Mouse (Mus musculus): ENCODE measurements around the gene Sec11a. TPM values are rescaled to one million over a fixed set of nuclear protein-coding genes. Genes with fewer than 3 reads are reported as not detected.
A peak's percentile ranks its signal among the peaks of the same experiment; 100 is the strongest.
"Not testable (repeated sequence)": the region's sequence is repeated elsewhere in the genome, so short reads cannot be mapped to it uniquely, and the experiment has no call there.

Gene Sec11a
- polyA plus RNA-seq, 1 experiment from 2014 or later: 152 TPM

- Histone ChIP-seq H3K27ac (ENCODE audit: poor library complexity, severe bottlenecking) (no peak overlapping the region), H3K9ac (no peak overlapping the region), H3K4me2 (no peak overlapping the region), H3K27me3 (replicated peaks) (no peaks in the 10 kb centered on the region), H3K4me3 (no peak overlapping the region), H3K4me1 (replicated peaks) (peaks cover 35% of the 10 kb centered on the region), H3K9me3 (replicated peaks) (no peaks in the 10 kb centered on the region), H3K36me3 (peaks cover 2% of the 10 kb centered on the region; the same call in 1 of the 2 replicates)
- ATAC-seq (ENCODE audit: insufficient number of reproducible peaks, low FRiP score): no peak
- WGBS: 47% methylated on average over 4 of the region's 4 CpGs
Observed at GRCm38 (mm10) chr7:80987805-80988625, 40.4 kb upstream of the Sec11a start.

- Histone ChIP-seq H3K27ac (ENCODE audit: poor library complexity, severe bottlenecking) (0 out of 2 replicates have a peak overlapping the region, but pooled peaks have one; percentile 40), H3K36me3 (peaks cover 2% of the 10 kb centered on the region; the same call in 1 of the 2 replicates), H3K4me3 (no peak overlapping the region), H3K9me3 (replicated peaks) (no peaks in the 10 kb centered on the region), H3K9ac (no peak overlapping the region), H3K4me1 (replicated peaks) (peaks cover 28% of the 10 kb centered on the region), H3K27me3 (replicated peaks) (no peaks in the 10 kb centered on the region), H3K4me2 (peak overlapping the region; percentile 38)
- WGBS: 10% methylated on average over 6 of the region's 6 CpGs
- ATAC-seq (ENCODE audit: insufficient number of reproducible peaks, low FRiP score): peak; percentile 53
Observed at GRCm38 (mm10) chr7:80986458-80987187, 39.0 kb upstream of the Sec11a start.

- no peaks in the 10 kb centered on the region for H3K4me1 ChIP-seq (replicated peaks)
- no peak overlapping the region for H3K4me2 ChIP-seq
- H3K9ac ChIP-seq: no peak overlapping the region
- no peak overlapping the region for H3K27ac ChIP-seq (ENCODE audit: poor library complexity, severe bottlenecking)
- ATAC-seq (ENCODE audit: insufficient number of reproducible peaks, low FRiP score): no peak
- no peaks in the 10 kb centered on the region for H3K36me3 ChIP-seq
- no peaks in the 10 kb centered on the region for H3K27me3 ChIP-seq (replicated peaks)
- WGBS: 82% methylated on average over 11 of the region's 11 CpGs
- H3K9me3 ChIP-seq (replicated peaks): no peaks in the 10 kb centered on the region
- no peak overlapping the region for H3K4me3 ChIP-seq
Observed at GRCm38 (mm10) chr7:80980566-80980965, 33.0 kb upstream of the Sec11a start.

- 48% methylated on average over 3 of the region's 3 CpGs for WGBS
- H3K27ac ChIP-seq (ENCODE audit: poor library complexity, severe bottlenecking); ATAC-seq (ENCODE audit: insufficient number of reproducible peaks, low FRiP score): not testable (repeated sequence)
Observed at GRCm38 (mm10) chr7:80973638-80974015, 26.0 kb upstream of the Sec11a start.

GRCm38 (mm10) chr7:80972920-80973637, 25.5 kb upstream of the Sec11a start:
- ATAC-seq (ENCODE audit: insufficient number of reproducible peaks, low FRiP score); H3K4me1 ChIP-seq (replicated peaks); H3K36me3 ChIP-seq; H3K4me3 ChIP-seq; H3K27me3 ChIP-seq (replicated peaks); H3K4me2 ChIP-seq; H3K9me3 ChIP-seq (replicated peaks); H3K9ac ChIP-seq; H3K27ac ChIP-seq (ENCODE audit: poor library complexity, severe bottlenecking): not testable (repeated sequence)
- WGBS: 77% methylated on average over 4 of the region's 4 CpGs

More at GRCm38 (mm10) chr7:80973638-80974015, 26.0 kb upstream of the Sec11a start:
- not testable (repeated sequence) for H3K9ac ChIP-seq; H3K36me3 ChIP-seq; H3K4me3 ChIP-seq; H3K4me1 ChIP-seq (replicated peaks); H3K9me3 ChIP-seq (replicated peaks); H3K4me2 ChIP-seq; H3K27me3 ChIP-seq (replicated peaks)

- Histone ChIP-seq H3K9ac (no peak overlapping the region), H3K27ac (ENCODE audit: poor library complexity, severe bottlenecking) (no peak overlapping the region), H3K4me3 (no peak overlapping the region), H3K4me2 (no peak overlapping the region), H3K9me3 (replicated peaks) (peaks cover 3% of the 10 kb centered on the region; the same call in 1 of the 2 replicates), H3K27me3 (replicated peaks) (no peaks in the 10 kb centered on the region), H3K36me3 (no peaks in the 10 kb centered on the region), H3K4me1 (replicated peaks) (no peaks in the 10 kb centered on the region)
- no peak for ATAC-seq (ENCODE audit: insufficient number of reproducible peaks, low FRiP score)
- 92% methylated on average over 5 of the region's 5 CpGs for WGBS
Observed at GRCm38 (mm10) chr7:80972082-80972481, 24.5 kb upstream of the Sec11a start.

- Histone ChIP-seq H3K4me1 (replicated peaks) (no peaks in the 10 kb centered on the region), H3K4me2 (no peak overlapping the region), H3K9ac (no peak overlapping the region), H3K36me3 (no peaks in the 10 kb centered on the region), H3K27ac (ENCODE audit: poor library complexity, severe bottlenecking) (no peak overlapping the region), H3K27me3 (replicated peaks) (no peaks in the 10 kb centered on the region), H3K9me3 (replicated peaks) (peaks cover 8% of the 10 kb centered on the region; the same call in 1 of the 2 replicates), H3K4me3 (no peak overlapping the region)
- no peak for ATAC-seq (ENCODE audit: insufficient number of reproducible peaks, low FRiP score)
- WGBS: 72% methylated on average over 2 of the region's 2 CpGs
Observed at GRCm38 (mm10) chr7:80971419-80971818, 23.8 kb upstream of the Sec11a start.

GRCm38 (mm10) chr7:80970913-80971312, 23.3 kb upstream of the Sec11a start:
- Histone ChIP-seq H3K4me3 (no peak overlapping the region), H3K4me2 (no peak overlapping the region), H3K36me3 (no peaks in the 10 kb centered on the region), H3K4me1 (replicated peaks) (no peaks in the 10 kb centered on the region), H3K27ac (ENCODE audit: poor library complexity, severe bottlenecking) (no peak overlapping the region), H3K9me3 (replicated peaks) (peaks cover 9% of the 10 kb centered on the region; the same call in 1 of the 2 replicates), H3K9ac (no peak overlapping the region), H3K27me3 (replicated peaks) (no peaks in the 10 kb centered on the region)
- no peak for ATAC-seq (ENCODE audit: insufficient number of reproducible peaks, low FRiP score)
- WGBS: 63% methylated on average over 3 of the region's 3 CpGs

GRCm38 (mm10) chr7:80962799-80963198, 15.2 kb upstream of the Sec11a start:
- Histone ChIP-seq H3K4me2 (no peak overlapping the region), H3K27ac (ENCODE audit: poor library complexity, severe bottlenecking) (no peak overlapping the region), H3K4me1 (replicated peaks) (no peaks in the 10 kb centered on the region), H3K27me3 (replicated peaks) (no peaks in the 10 kb centered on the region), H3K9me3 (replicated peaks) (0 out of 2 replicates have a peak, but pooled peaks cover 7% of the 10 kb centered on the region), H3K9ac (no peak overlapping the region), H3K36me3 (no peaks in the 10 kb centered on the region), H3K4me3 (no peak overlapping the region)
- no peak for ATAC-seq (ENCODE audit: insufficient number of reproducible peaks, low FRiP score)
- 73% methylated on average over 6 of the region's 6 CpGs for WGBS

- Histone ChIP-seq H3K9me3 (replicated peaks) (no peaks in the 10 kb centered on the region), H3K36me3 (no peaks in the 10 kb centered on the region), H3K27me3 (replicated peaks) (no peaks in the 10 kb centered on the region), H3K4me2 (no peak overlapping the region), H3K9ac (no peak overlapping the region), H3K4me3 (no peak overlapping the region), H3K4me1 (replicated peaks) (no peaks in the 10 kb centered on the region), H3K27ac (ENCODE audit: poor library complexity, severe bottlenecking) (no peak overlapping the region)
- 55% methylated on average over 3 of the region's 3 CpGs for WGBS
- no peak for ATAC-seq (ENCODE audit: insufficient number of reproducible peaks, low FRiP score)
Observed at GRCm38 (mm10) chr7:80959003-80959402, 11.4 kb upstream of the Sec11a start.

- 78% methylated on average over 2 of the region's 2 CpGs for WGBS
Observed at GRCm38 (mm10) chr7:80956891-80957290, 9.3 kb upstream of the Sec11a start.

More at GRCm38 (mm10) chr7:80956891-80957290, 9.3 kb upstream of the Sec11a start:
- Histone ChIP-seq H3K4me2 (no peak overlapping the region), H3K9ac (no peak overlapping the region), H3K36me3 (no peaks in the 10 kb centered on the region), H3K4me1 (replicated peaks) (no peaks in the 10 kb centered on the region), H3K27ac (ENCODE audit: poor library complexity, severe bottlenecking) (no peak overlapping the region), H3K27me3 (replicated peaks) (no peaks in the 10 kb centered on the region), H3K9me3 (replicated peaks) (no peaks in the 10 kb centered on the region), H3K4me3 (no peak overlapping the region)
- ATAC-seq (ENCODE audit: insufficient number of reproducible peaks, low FRiP score): no peak
